Mouse (Mus musculus) NIH3T3 (cell line): ENCODE results near the gene Kansl2.
A peak's percentile ranks its signal among the peaks of the same experiment; 100 is the strongest.
"Not testable (repeated sequence)": the region's sequence is repeated elsewhere in the genome, so short reads cannot be mapped to it uniquely, and the experiment has no call there.

Experiments used
- DNase-seq: peaks from one replicate; pipeline ENCODE4 v3.0.0-alpha.2; 2012; ENCODE audit warnings: low read depth

The Kansl2 gene

GRCm38 (mm10) chr15:98535921-98536320 lies 1.9 kb upstream of the Kansl2 start:
- DNase-seq = no peak

- peak; percentile 27 for DNase-seq
Observed at GRCm38 (mm10) chr15:98533035-98533531, 981 bp downstream of the Kansl2 start.

- DNase-seq = peak; percentile 85
Observed at GRCm38 (mm10) chr15:98532281-98532680, 1.8 kb downstream of the Kansl2 start.

- DNase-seq = peak; percentile 60
Observed at GRCm38 (mm10) chr15:98528066-98528563, 5.9 kb downstream of the Kansl2 start.

GRCm38 (mm10) chr15:98527056-98527771 lies 6.8 kb downstream of the Kansl2 start:
- DNase-seq = peak; percentile 67

GRCm38 (mm10) chr15:98526057-98526456 lies 8.0 kb downstream of the Kansl2 start:
- peak; percentile 48 for DNase-seq

- no peak for DNase-seq
Observed at GRCm38 (mm10) chr15:98521245-98521644, 12.8 kb downstream of the Kansl2 start.

- DNase-seq = peak; percentile 74
Observed at GRCm38 (mm10) chr15:98517380-98518355, 16.4 kb downstream of the Kansl2 start.

GRCm38 (mm10) chr15:98514845-98515244 lies 19.2 kb downstream of the Kansl2 start:
- DNase-seq = not testable (repeated sequence)

GRCm38 (mm10) chr15:98514146-98514545 lies 19.9 kb downstream of the Kansl2 start:
- no peak for DNase-seq

GRCm38 (mm10) chr15:98513676-98514075 lies 20.4 kb downstream of the Kansl2 start:
- peak; percentile 53 for DNase-seq

- peak; percentile 87 for DNase-seq
Observed at GRCm38 (mm10) chr15:98512799-98513321, 21.2 kb downstream of the Kansl2 start.

- DNase-seq = no peak
Observed at GRCm38 (mm10) chr15:98512232-98512631, 21.8 kb downstream of the Kansl2 start.

- no peak for DNase-seq
Observed at GRCm38 (mm10) chr15:98511386-98511928, 22.6 kb downstream of the Kansl2 start.

GRCm38 (mm10) chr15:98510438-98511385 lies 23.4 kb downstream of the Kansl2 start:
- peak; percentile 89 for DNase-seq

GRCm38 (mm10) chr15:98509387-98509786 lies 24.7 kb downstream of the Kansl2 start:
- no peak for DNase-seq

- DNase-seq = no peak
Observed at GRCm38 (mm10) chr15:98507321-98507720, 26.7 kb downstream of the Kansl2 start.

GRCm38 (mm10) chr15:98506253-98506957 lies 27.7 kb downstream of the Kansl2 start:
- peak; percentile 49 for DNase-seq

- peak; percentile 71 for DNase-seq
Observed at GRCm38 (mm10) chr15:98504514-98504913, 29.6 kb downstream of the Kansl2 start.

GRCm38 (mm10) chr15:98503317-98503716 lies 30.7 kb downstream of the Kansl2 start:
- peak; percentile 56 for DNase-seq
